Mouse (Mus musculus): ENCODE results near the gene Rtn1.
A peak's percentile ranks its signal among the peaks of the same experiment; 100 is the strongest.

GRCm38 (mm10) chr12:72213554-72213953, 195.3 kb downstream of the Rtn1 start:
- TF ChIP-seq CTCF (IDR thresholded peaks at IDR 0.05; ENCODE audit: low read depth) (no peak), EP300 (IDR thresholded peaks at IDR 0.05; ENCODE audit: low read depth) (0 out of 2 replicates have a peak, but pooled peaks have one; percentile 30)
